8 mouse cellular contexts compared by ENCODE assay signal in genomic region chr1:180312792-180313311, GRCm38 (mm10). TPM values are rescaled to one million over a fixed set of nuclear protein-coding genes. Genes with fewer than 3 reads are reported as not detected.
DNase-seq lines count a peak whose midpoint lies in the region; ATAC-seq lines count a peak whose summit lies in the region.

No protein-coding gene starts in this region.

- peak overlapping the region; percentile 13; the same call in 1 of the 2 replicates for H3K9ac ChIP-seq in forebrain, embryonic 14.5 days (ENCODE audit: low read length)
- no peak overlapping the region for H3K9ac ChIP-seq in midbrain, embryonic 12.5 days (replicated peaks)

- intact Hi-C loops in heart, postnatal 36 days (cut with DNase I) = no loop called here

- 18% methylated on average over 6 of the region's 6 CpGs for WGBS in forebrain, embryonic 14.5 days
- WGBS in midbrain, embryonic 12.5 days = 29% methylated on average over 6 of the region's 6 CpGs

- H3K4me1 ChIP-seq in forebrain, embryonic 14.5 days (ENCODE audit: control insufficient read depth, insufficient read depth, low read length) = peaks cover 20% of the 10 kb centered on the region
- peaks cover 23% of the 10 kb centered on the region for H3K4me1 ChIP-seq in midbrain, embryonic 12.5 days

- H3K4me3 ChIP-seq in forebrain, embryonic 14.5 days (ENCODE audit: low read depth, low read length) = no peak overlapping the region; the same call in 1 of the 2 replicates
- no peak overlapping the region for H3K4me3 ChIP-seq in midbrain, embryonic 12.5 days

- H3K9me3 ChIP-seq in forebrain, embryonic 14.5 days (replicated peaks; ENCODE audit: control insufficient read depth, low read length) = no peaks in the 10 kb centered on the region
- H3K9me3 ChIP-seq in midbrain, embryonic 12.5 days = no peaks in the 10 kb centered on the region

- H3K4me2 ChIP-seq in forebrain, embryonic 14.5 days (ENCODE audit: low read length) = peak overlapping the region; percentile 58
- H3K4me2 ChIP-seq in midbrain, embryonic 12.5 days (replicated peaks) = peak overlapping the region; percentile 65

- peak; percentile 46; the same call in 1 of the 2 replicates for ATAC-seq in cerebellum, adult (ENCODE audit: insufficient number of reproducible peaks, low FRiP score, low TSS enrichment)
- peak; percentile 76 for ATAC-seq in forebrain, embryonic 14.5 days
- peak; percentile 69 for ATAC-seq in midbrain, embryonic 12.5 days (ENCODE audit: low FRiP score, low read depth)

- peak overlapping the region; percentile 52; the same call in 1 of the 2 replicates for H3K27ac ChIP-seq in forebrain, embryonic 14.5 days (ENCODE audit: low read depth, low read length)
- peak overlapping the region; percentile 68 for H3K27ac ChIP-seq in midbrain, embryonic 12.5 days (replicated peaks)

- no peaks in the 10 kb centered on the region for H3K27me3 ChIP-seq in forebrain, embryonic 14.5 days (replicated peaks; ENCODE audit: control insufficient read depth, insufficient read depth, low read length)
- H3K27me3 ChIP-seq in midbrain, embryonic 12.5 days = 0 out of 2 replicates have a peak, but pooled peaks cover 4% of the 10 kb centered on the region

- H3K36me3 ChIP-seq in forebrain, embryonic 14.5 days (ENCODE audit: control insufficient read depth, insufficient read depth, low read length) = no peaks in the 10 kb centered on the region
- no peaks in the 10 kb centered on the region for H3K36me3 ChIP-seq in midbrain, embryonic 12.5 days

- peak; percentile 37 for DNase-seq in ovary, postnatal 36 days (ENCODE audit: low spot score)
- DNase-seq in ovary, postnatal 10 days (ENCODE audit: low spot score) = no peak
- peak; percentile 77 for DNase-seq in forebrain, embryonic 14.5 days (ENCODE audit: low spot score)
- DNase-seq in heart, postnatal 36 days = peak; percentile 64 to 68
- no peak for DNase-seq in right cerebral cortex, adult 2 months (ENCODE audit: low spot score in 2 of 2)
- no peak for DNase-seq in layer of hippocampus, adult 9-11 months

RNA-seq across cellular contexts. Expression of gene Itpkb, which starts 17.4 kb away (rescaled TPM):
- polyA plus RNA-seq in forebrain, embryonic 14.5 days (2014; fragmentation: Nextera tagmentation; extraction: Ambion mirVana) = 1.3 and 1.5 TPM in 2 replicates
- 10 to 100 TPM; 55.1 to 60.7 TPM for total RNA-seq in heart, postnatal 36 days (2021)
- 5.2 and 5.7 TPM in 2 replicates for polyA plus RNA-seq in midbrain, embryonic 12.5 days (2016; fragmentation: Nextera tagmentation; extraction: Ambion mirVana)

RNA-seq across cellular contexts. Expression of gene Psen2, which starts 49.6 kb away (rescaled TPM):
- 8.6 and 11.2 TPM in 2 replicates for polyA plus RNA-seq in forebrain, embryonic 14.5 days (2014; fragmentation: Nextera tagmentation; extraction: Ambion mirVana)
- total RNA-seq in heart, postnatal 36 days (2021) = 10 to 100 TPM; 13.2 to 15.8 TPM
- polyA plus RNA-seq in midbrain, embryonic 12.5 days (2016; fragmentation: Nextera tagmentation; extraction: Ambion mirVana) = 6.8 and 7.7 TPM in 2 replicates

Comparison
In these comparisons a context has a peak if more than half of its experiments do, and no peak if none do; other contexts are left out.
1. DNase-seq: peak in ovary, postnatal 36 days (single experiment), forebrain, embryonic 14.5 days (single experiment) and heart, postnatal 36 days (2 of 2); none in ovary, postnatal 10 days (single experiment), right cerebral cortex, adult 2 months (0 of 2) and layer of hippocampus, adult 9-11 months (single experiment).
2. Peak in every context shown above with its lines, with median percentiles within 50 percentile points of each other: ATAC-seq.